Mouse (Mus musculus) liver, embryonic 12.5 days (tissue): ENCODE results near the gene Ccdc47. TPM values are rescaled to one million over a fixed set of nuclear protein-coding genes. Genes with fewer than 3 reads are reported as not detected.
"Not testable (repeated sequence)": the region's sequence is repeated elsewhere in the genome, so short reads cannot be mapped to it uniquely, and the experiment has no call there.

Experiments used
- ATAC-seq: fragments of 200-750 bp; cut with Nextera tagmentation; 2 replicates; pipeline ENCODE4 v1.8.0; 2017; ENCODE audit warnings: moderate number of reproducible peaks, mild to moderate bottlenecking, moderate library complexity
- H3K27ac ChIP-seq: fragments of 300-500 bp; sonication (generic); 2 replicates; pipeline ENCODE4 v1.5.1; 2016; ENCODE audit warnings: mild to moderate bottlenecking
- H3K27me3 ChIP-seq: fragments of 300-500 bp; sonication (generic); replicated peaks from 2 replicates; pipeline ENCODE4 v1.6.1; 2016; ENCODE audit warnings: mild to moderate bottlenecking, moderate library complexity
- H3K36me3 ChIP-seq: fragments of 300-500 bp; sonication (generic); 2 replicates; pipeline ENCODE4 v1.6.1; 2016; ENCODE audit warnings: mild to moderate bottlenecking, moderate library complexity
- H3K4me1 ChIP-seq: fragments of 300-500 bp; sonication (generic); 2 replicates; pipeline ENCODE4 v1.6.1; 2016
- H3K4me2 ChIP-seq: fragments of 300-500 bp; sonication (generic); 2 replicates; pipeline ENCODE4 v1.6.1; 2016; ENCODE audit warnings: mild to moderate bottlenecking, moderate library complexity
- H3K4me3 ChIP-seq: fragments of 300-500 bp; sonication (generic); 2 replicates; pipeline ENCODE4 v1.5.1; 2016; ENCODE audit warnings: mild to moderate bottlenecking, moderate library complexity
- H3K9ac ChIP-seq: fragments of 300-500 bp; sonication (generic); 2 replicates; pipeline ENCODE4 v1.6.1; 2016; ENCODE audit warnings: mild to moderate bottlenecking, moderate library complexity
- H3K9me3 ChIP-seq: fragments of 300-500 bp; sonication (generic); replicated peaks from 2 replicates; pipeline ENCODE4 v1.6.1; 2016; ENCODE audit warnings: mild to moderate bottlenecking, moderate library complexity
- WGBS: fragments of 180-500 bp; shearing (Covaris S2); methylation state at CpG from one replicate; pipeline ENCODE4 v1.1.7; 2016; ENCODE audit not compliant: insufficient replicate concordance; 5-methylcytosine and 5-hydroxymethylcytosine counted together
- polyA plus RNA-seq: library from polyadenylated mRNA; unstranded; fragments of >200 nt; fragmentation: Nextera tagmentation; extraction: Ambion mirVana; gene quantifications from 2 replicates; pipeline ENCODE4 v1.2.1, GENCODE M21; 2016

Gene Ccdc47
- polyA plus RNA-seq, 1 experiment from 2014 or later: 56.6 TPM

DNA sequence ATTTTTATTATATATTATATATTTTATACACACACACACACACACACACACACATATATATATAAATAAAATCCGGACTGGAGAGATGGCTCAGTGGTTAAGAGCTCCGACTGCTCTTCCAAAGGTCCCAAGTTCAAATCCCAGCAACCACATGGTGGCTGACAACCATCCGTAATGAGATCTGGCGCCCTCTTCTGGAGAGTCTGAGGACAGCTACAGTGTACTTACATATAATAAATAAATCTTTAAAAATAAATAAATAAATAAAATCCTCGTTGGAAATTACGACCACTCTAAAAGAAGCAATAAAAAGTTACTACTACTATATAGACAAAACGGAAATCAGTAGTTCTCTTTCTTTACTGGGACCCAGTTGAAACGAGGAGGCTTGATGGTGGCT is 17.8 kb upstream of the Ccdc47 start:
- H3K4me3 ChIP-seq, H3K4me1 ChIP-seq, ATAC-seq, H3K9ac ChIP-seq, H3K27me3 ChIP-seq, H3K4me2 ChIP-seq, H3K9me3 ChIP-seq, H3K27ac ChIP-seq: not testable (repeated sequence)
- WGBS: 73% methylated on average over 8 of the region's 8 CpGs
- peaks cover 85% of the 10 kb centered on the region for H3K36me3 ChIP-seq

DNA sequence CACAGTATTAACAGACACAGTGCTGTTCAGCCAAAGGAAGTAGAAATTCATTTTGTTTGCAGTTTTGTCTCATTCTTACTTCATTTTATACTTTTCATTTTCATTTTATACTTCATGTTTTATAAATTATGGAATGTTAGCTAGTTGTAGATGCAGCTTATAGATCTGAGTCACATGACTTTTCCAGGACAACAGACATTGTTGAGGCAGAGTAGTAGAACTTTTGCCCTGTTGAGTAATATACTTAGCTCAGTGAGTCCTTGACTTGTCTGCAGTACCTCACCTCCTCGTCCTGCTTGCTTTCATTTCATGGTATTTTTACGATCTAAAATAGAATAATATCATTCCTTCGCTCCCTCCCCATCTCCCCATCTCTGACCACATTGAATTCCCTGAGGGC is 4.5 kb upstream of the Ccdc47 start:
- Histone ChIP-seq H3K4me3 (no peak overlapping the region), H3K4me1 (peaks cover 36% of the 10 kb centered on the region), H3K4me2 (no peak overlapping the region), H3K9me3 (no peaks in the 10 kb centered on the region), H3K36me3 (peaks cover 31% of the 10 kb centered on the region), H3K27ac (no peak overlapping the region), H3K9ac (no peak overlapping the region), H3K27me3 (no peaks in the 10 kb centered on the region)
- WGBS: 79% methylated on average over 3 of the region's 3 CpGs
- no peak for ATAC-seq

DNA sequence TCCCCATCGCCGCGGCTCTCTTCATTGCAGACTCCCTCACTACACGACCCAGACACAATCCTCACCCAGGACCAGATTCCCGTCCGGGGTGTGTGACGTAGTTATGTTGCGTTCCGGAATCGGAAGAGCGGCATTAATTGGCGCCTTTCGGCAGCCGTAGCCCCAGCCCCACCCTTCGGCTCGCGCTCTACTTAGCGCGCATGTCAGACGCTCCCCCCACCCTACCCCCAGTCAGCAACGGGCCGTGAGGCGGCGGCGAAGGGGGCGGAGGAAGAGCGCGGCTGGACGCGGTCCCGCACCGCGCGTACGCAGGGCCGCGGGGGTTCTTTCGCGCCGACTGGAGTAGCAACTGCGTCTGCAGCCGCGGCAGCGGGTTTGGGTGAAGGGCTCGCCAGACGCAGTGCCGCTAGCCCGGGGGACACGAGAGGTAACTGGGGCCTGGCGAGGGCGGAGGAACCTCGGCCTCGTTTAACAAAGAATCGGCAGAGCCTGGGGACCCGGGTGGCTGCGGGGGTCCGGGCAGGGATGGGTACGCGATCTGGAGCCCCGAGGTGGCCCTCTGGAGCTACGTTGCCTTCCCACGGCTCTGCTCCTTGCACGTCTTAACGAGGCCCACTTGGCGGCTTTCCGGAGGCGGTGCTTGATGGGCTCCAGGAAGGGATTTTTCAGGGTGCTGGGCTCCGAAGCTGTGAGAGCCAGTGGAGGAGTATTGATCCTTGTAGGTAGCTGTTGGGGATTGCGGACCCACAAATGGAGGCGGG is 766 bp upstream of the Ccdc47 start, which contains the start of gene Ddx42:
Gene Ddx42 (plus strand): TSS at position 197 of the 761 bp plus-strand sequence.
- peak within 1 kb of the TSS; percentile 95 for H3K9ac ChIP-seq
- H3K36me3 ChIP-seq: peaks cover 34% of the 10 kb centered on the region
- H3K4me3 ChIP-seq: peak within 1 kb of the TSS; percentile 90
- peaks cover 44% of the 10 kb centered on the region for H3K4me1 ChIP-seq
- H3K27ac ChIP-seq: peak within 1 kb of the TSS; percentile 94
- H3K27me3 ChIP-seq: no peaks in the 10 kb centered on the region
- H3K9me3 ChIP-seq: no peaks in the 10 kb centered on the region
- under 1% methylated on average over 66 of the region's 70 CpGs for WGBS
- ATAC-seq: peak; percentile 88
- peak within 1 kb of the TSS; percentile 82 for H3K4me2 ChIP-seq

DNA sequence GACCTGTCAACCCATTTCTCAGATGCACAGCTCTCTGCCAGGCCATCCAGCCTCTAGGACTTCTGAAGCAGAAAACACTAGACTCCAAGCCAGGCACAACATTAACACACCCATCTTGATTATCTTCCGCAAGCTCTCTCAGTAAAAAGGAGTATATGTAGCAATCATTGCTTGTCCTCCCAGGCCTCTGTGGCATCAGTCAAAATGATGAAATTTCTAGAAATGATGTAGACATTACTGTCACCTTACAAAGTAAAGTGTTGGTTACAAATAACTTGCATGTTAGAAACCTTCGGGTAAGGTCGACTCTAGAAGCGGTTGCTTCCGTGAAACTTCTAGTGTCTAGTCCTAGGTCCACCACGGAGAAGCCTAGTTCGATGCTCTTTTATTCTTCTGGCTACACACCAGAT is 689 bp downstream of the Ccdc47 start:
- Histone ChIP-seq H3K27me3 (no peaks in the 10 kb centered on the region), H3K4me3 (peak overlapping the region; percentile 90)
- WGBS: 16% methylated on average over 7 of the region's 7 CpGs

DNA sequence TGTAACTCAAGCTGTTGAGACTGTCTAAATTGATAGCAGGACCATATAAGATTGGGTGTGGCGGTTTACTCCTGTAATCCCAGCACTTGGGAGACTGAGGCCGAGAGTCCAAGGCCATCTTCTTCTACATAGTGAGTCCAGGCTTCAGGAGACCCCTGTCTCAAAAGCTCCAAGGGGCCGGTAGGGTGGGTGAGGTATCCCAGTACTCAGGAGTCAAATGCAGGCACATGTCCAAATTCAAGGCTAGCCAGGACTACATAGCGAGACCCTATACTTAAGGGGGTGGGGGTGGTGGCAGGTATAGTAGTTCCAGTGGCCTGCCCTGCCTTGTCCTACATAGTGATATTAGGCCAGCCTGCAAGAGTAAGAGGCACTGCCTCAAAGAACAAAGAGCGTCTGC is 1.3 kb downstream of the Ccdc47 start:
- Histone ChIP-seq H3K4me2 (peak overlapping the region; percentile 82), H3K9me3 (no peaks in the 10 kb centered on the region), H3K4me3 (peak overlapping the region; percentile 90), H3K27me3 (no peaks in the 10 kb centered on the region), H3K9ac (peak overlapping the region; percentile 95), H3K4me1 (peaks cover 39% of the 10 kb centered on the region), H3K27ac (0 out of 2 replicates have a peak overlapping the region, but pooled peaks have one; percentile 94), H3K36me3 (peaks cover 46% of the 10 kb centered on the region)
- 80% methylated on average over 5 of the region's 5 CpGs for WGBS
- no peak for ATAC-seq

More for the DNA sequence above, 689 bp downstream of the Ccdc47 start:
- peaks cover 44% of the 10 kb centered on the region for H3K4me1 ChIP-seq
- peak overlapping the region; percentile 95 for H3K9ac ChIP-seq
- no peaks in the 10 kb centered on the region for H3K9me3 ChIP-seq
- peaks cover 40% of the 10 kb centered on the region for H3K36me3 ChIP-seq
- H3K27ac ChIP-seq: peak overlapping the region; percentile 94
- peak overlapping the region; percentile 82 for H3K4me2 ChIP-seq
- no peak for ATAC-seq

DNA sequence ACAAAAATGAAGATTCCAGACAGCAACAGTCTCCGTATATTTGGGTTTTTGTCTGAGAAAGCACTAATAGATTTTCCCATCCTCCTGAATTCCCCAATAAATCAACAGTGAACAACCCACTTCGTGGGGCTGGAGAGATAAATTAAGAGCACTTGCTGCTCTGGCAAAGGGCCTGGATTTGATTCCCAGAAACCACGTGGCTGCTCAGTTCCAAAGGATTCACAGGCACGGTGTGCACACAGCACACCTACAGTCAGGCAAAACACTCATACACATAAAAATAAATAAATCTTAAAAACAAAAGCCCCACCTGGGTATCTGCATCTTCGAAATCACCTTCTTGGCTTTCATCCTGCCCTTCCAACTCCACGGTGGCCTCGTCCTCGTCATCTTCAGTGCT is 3.4 kb downstream of the Ccdc47 start:
- no peak for ATAC-seq
- peaks cover 67% of the 10 kb centered on the region for H3K36me3 ChIP-seq
- no peak overlapping the region for H3K4me2 ChIP-seq

DNA sequence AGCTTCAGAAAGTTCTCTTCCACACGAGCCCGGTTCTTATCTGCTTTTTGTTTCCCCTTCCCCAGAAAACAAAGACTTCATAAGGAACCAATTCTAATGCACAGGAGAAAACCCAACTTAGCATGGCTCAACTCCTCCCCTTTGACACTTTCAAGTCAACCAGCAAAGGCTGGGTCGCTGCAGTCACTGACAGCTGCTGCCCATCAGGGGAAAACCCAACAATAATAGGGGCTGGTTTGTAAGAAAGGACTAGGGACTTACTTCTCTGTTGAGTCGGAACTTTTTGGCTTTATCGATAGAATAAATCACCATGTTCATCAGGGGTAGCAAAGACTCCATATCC is 14.1 kb downstream of the Ccdc47 start, which contains the start of gene Strada:
Gene Strada (minus strand): TSS at position 46 of the 343 bp plus-strand sequence.
- no peak within 1 kb of the TSS; the same call in 1 of the 2 replicates for H3K4me2 ChIP-seq
- H3K9ac ChIP-seq: no peak within 1 kb of the TSS
- peaks cover 93% of the 10 kb centered on the region for H3K36me3 ChIP-seq
- H3K27ac ChIP-seq: peak within 1 kb of the TSS; percentile 56; the same call in 1 of the 2 replicates
- WGBS: 58% methylated on average over 5 of the region's 5 CpGs
- no peaks in the 10 kb centered on the region for H3K27me3 ChIP-seq
- H3K4me3 ChIP-seq: no peak within 1 kb of the TSS
- no peak for ATAC-seq
- H3K4me1 ChIP-seq: peaks cover 36% of the 10 kb centered on the region
- H3K9me3 ChIP-seq: no peaks in the 10 kb centered on the region

More for the DNA sequence above, 3.4 kb downstream of the Ccdc47 start:
- Histone ChIP-seq H3K4me3 (no peak overlapping the region), H3K27me3 (no peaks in the 10 kb centered on the region), H3K9me3 (no peaks in the 10 kb centered on the region), H3K27ac (no peak overlapping the region), H3K9ac (no peak overlapping the region), H3K4me1 (peaks cover 23% of the 10 kb centered on the region)
- WGBS: 85% methylated on average over 8 of the region's 8 CpGs

DNA sequence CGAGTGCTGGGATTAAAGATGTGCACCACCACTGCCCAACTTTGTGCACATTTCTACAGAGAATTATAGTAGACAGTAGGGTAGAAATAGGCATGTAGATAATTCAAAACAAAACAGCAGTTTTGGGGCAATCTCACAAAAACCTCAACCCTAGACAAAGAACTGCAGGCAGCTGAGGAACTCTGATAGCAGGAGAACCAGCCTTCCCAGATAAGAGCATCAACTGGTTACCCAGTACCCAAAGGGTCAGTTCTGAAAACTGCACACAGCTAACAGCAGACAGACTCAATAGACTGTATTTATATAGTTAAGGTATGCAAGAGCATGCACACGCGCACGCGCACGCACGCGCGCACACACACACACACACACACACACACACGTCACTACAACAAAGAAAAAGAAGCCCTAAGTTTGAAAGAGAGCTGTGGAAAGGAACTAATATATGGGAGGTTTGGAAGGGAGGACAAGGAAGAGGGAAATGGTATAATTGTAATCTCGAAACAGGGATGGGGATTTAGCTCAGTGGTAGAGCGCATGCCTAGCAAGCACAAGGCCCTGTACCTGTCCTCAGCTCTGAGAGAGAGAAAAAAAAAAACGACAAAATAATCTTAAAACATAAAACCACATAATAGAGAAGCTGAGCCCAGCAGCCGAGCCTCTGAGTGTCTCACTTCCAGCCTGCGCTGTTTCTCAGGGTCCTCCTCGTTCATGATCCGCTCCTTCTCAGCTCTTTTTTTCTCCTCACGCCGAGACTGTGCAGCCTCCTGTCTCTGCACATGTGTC is 14.6 kb downstream of the Ccdc47 start:
- ATAC-seq: peak; percentile 74
- H3K4me1 ChIP-seq: peaks cover 36% of the 10 kb centered on the region
- peak overlapping the region; percentile 56; the same call in 1 of the 2 replicates for H3K27ac ChIP-seq
- H3K4me2 ChIP-seq: no peak overlapping the region; the same call in 1 of the 2 replicates
- no peak overlapping the region for H3K9ac ChIP-seq
- peaks cover 93% of the 10 kb centered on the region for H3K36me3 ChIP-seq
- no peaks in the 10 kb centered on the region for H3K9me3 ChIP-seq
- no peaks in the 10 kb centered on the region for H3K27me3 ChIP-seq
- H3K4me3 ChIP-seq: no peak overlapping the region
- WGBS: 71% methylated on average over 19 of the region's 19 CpGs

DNA sequence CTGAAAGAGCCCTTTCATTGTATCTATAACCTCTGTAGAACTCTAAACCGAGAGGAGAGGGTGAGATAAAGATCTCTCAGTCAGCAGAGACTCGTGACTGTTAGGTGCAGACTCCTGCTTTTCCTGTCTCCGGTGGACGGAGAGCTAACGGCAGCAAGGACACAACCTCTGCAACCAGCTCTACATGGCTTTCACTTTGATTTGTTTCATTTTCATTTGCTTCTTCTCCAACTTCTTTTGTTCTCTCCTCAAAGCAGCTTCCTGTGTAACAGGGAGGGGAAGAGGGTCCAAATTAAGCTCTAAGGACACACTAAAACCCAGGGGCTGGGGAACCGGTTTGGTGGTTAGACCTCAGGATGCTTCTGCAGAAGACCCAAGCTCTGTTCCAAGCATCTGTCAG is 15.4 kb downstream of the Ccdc47 start:
- WGBS: 54% methylated on average over 6 of the region's 6 CpGs
- Histone ChIP-seq H3K36me3 (peaks cover 94% of the 10 kb centered on the region), H3K9me3 (no peaks in the 10 kb centered on the region), H3K27ac (peak overlapping the region; percentile 51; the same call in 1 of the 2 replicates), H3K27me3 (no peaks in the 10 kb centered on the region), H3K4me1 (peaks cover 36% of the 10 kb centered on the region), H3K9ac (no peak overlapping the region), H3K4me2 (no peak overlapping the region; the same call in 1 of the 2 replicates), H3K4me3 (no peak overlapping the region)
- ATAC-seq: no peak

DNA sequence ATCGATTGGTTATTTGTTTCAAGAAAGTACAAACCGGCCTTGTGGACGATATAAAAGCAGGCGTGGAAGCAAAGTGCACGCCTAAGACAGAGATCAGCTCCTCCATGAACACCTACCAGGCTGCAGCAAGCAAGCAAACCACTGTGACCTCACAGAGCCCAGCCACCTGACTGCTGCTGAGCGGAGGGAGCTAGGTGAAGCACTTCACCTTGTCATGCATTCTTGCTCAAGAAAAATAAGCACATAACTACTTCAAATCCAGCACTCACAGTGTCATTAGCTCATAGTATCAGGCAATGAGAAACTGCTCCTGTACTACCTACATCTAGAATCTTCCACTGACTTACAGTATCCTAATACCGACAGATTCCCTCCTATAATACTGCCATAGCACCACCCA is 16.1 kb downstream of the Ccdc47 start:
- H3K27me3 ChIP-seq, H3K27ac ChIP-seq, H3K9ac ChIP-seq, ATAC-seq, H3K4me3 ChIP-seq, H3K4me2 ChIP-seq, H3K9me3 ChIP-seq: not testable (repeated sequence)
- peaks cover 41% of the 10 kb centered on the region for H3K4me1 ChIP-seq
- 84% methylated on average over 7 of the region's 7 CpGs for WGBS
- H3K36me3 ChIP-seq: peaks cover 87% of the 10 kb centered on the region

DNA sequence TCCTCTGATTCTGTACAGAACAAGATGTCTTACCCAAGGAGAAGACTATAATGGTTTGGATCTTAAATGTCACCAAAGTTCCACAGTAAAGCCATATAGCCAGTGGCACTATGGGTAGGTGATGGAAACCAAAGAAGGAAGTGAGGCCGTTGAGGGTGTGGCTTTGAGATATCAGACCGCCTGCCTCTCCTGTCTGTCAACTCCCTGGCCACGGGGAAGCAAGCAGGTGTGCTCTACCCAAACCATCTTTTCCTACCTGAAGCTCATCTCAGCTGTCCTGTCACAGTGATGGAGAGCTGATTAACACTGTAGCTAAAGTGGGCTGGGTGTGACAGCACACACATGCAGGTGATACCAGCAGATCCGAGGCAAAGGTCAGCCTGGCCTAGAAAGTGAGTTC is 17.9 kb downstream of the Ccdc47 start:
- Histone ChIP-seq H3K9ac (no peak overlapping the region), H3K27ac (0 out of 2 replicates have a peak overlapping the region, but pooled peaks have one; percentile 12), H3K4me2 (no peak overlapping the region), H3K27me3 (no peaks in the 10 kb centered on the region), H3K4me3 (no peak overlapping the region), H3K36me3 (peaks cover 70% of the 10 kb centered on the region), H3K4me1 (peaks cover 53% of the 10 kb centered on the region), H3K9me3 (no peaks in the 10 kb centered on the region)
- no peak for ATAC-seq
- 44% methylated on average over 4 of the region's 4 CpGs for WGBS

DNA sequence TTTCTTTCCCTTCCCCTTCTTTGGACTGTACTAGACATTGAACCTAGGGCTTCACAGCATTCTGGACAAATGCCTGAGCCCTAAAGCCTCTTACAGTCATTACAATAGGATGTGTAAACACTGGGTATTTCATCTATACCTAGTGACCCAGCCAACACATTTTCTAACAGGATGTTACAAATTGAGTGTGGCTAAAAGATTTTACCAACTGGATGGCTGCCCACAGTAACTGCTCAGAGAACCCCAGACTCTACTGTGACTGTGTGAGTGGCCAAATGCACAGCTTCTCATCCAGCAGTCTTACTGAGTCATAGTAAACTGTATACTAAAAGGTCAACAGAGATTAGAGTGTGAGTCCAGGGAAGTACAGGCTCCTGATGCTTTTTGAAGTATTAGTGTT is 20.8 kb downstream of the Ccdc47 start:
- Histone ChIP-seq H3K4me1 (peaks cover 50% of the 10 kb centered on the region), H3K27ac (peak overlapping the region; percentile 26; the same call in 1 of the 2 replicates), H3K9me3 (no peaks in the 10 kb centered on the region), H3K27me3 (no peaks in the 10 kb centered on the region), H3K9ac (no peak overlapping the region), H3K4me3 (no peak overlapping the region), H3K4me2 (no peak overlapping the region), H3K36me3 (peaks cover 42% of the 10 kb centered on the region)
- no peak for ATAC-seq
